Mouse (Mus musculus) layer of hippocampus, postnatal 25 days (tissue): ENCODE results near the gene Fosl2. TPM values are rescaled to one million over a fixed set of nuclear protein-coding genes. Genes with fewer than 3 reads are reported as not detected.

Experiments used
- DNase-seq, 2 experiments: peaks; one replicate each; pipeline ENCODE4 v3.0.0; 2022; ENCODE audit warnings: mixed read lengths in 2 of 2, low spot score in 1 of 2; ENCODE audit errors: extremely low spot score in 1 of 2
- total RNA-seq, 2 experiments: library from RNA; stranded (reverse); gene quantifications; 2 replicates each; pipeline ENCODE4 v1.2.3; 2021

Fosl2 gene
- total RNA-seq, 2 experiments from 2014 or later: 47.6 to 48.4 TPM

DNA sequence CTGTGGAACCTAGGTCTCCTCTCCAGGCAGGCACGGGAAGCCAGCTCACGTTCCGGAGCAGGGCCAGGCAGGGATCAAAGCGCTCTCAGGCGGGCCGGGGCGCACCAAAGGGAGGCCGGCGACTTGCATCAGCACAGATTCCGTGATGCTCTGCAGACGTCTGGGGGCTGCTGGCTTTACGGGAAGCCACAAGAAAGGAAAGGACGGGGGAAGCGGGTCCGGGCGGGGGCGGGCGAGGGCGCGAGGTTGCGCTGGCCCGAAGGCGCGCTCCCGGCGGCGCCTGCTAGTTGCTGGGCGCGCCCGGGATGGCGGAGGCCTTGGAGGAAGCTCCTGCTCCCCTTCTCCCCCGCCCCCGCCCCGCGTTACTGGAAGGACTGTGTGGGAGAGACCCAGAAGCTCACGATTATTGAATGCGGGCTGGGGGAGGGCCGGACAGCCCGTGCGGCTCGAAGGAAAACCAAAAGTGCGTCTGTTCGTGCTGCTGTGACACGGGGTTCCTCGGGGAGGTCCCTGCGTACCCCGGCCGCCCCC lies 2.6 kb upstream of the Fosl2 start:
- DNase-seq: peak; percentile 27 to 53

DNA sequence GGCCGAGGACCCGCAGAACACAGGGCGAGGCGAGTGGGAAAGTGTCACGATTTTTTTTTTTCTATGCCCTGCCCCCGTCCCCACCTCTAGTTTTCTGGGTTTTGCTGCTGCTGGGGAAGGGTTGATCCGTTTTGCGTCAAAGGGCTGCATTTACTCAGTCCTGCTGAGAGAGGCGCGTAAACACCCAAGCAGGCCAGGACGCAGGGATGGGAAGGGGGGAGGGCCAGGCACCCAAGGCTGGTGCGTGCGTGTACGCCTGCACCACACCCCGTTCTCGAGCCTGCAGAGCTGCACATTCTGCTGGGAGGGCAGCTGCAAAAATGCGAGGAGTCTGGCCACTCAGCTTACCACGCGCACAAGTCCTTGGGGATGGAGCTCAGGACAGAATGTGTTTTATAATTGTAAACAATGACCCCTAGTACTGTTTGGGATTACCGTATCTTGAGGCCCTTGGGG lies 2.0 kb upstream of the Fosl2 start:
- DNase-seq: peak; percentile 42 to 47

GRCm38 (mm10) chr5:32134051-32134732 lies 1.4 kb upstream of the Fosl2 start:
- DNase-seq: no peak

DNA sequence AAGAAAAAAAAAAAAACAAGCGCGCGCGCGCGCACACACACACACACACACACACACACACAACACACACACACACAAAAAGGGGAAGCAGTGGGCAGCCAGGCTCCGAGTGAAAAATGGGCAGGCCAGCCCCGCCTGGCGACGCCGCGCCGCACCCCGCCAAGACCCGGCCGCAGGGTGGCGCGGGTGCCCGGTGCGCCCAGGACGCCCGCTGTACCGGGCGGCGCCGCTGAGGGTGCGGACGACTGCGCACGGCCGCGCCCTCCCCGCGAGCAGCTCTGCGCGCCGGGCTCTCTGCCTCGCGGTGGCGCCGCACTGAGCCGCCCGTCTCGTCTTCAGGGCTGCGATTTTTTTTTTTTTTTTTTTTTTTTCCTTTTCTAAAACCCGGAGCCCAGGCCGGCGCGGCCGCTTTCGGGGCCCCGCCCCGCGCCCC lies 682 bp upstream of the Fosl2 start:
- DNase-seq: peak; percentile 48 to 71

DNA sequence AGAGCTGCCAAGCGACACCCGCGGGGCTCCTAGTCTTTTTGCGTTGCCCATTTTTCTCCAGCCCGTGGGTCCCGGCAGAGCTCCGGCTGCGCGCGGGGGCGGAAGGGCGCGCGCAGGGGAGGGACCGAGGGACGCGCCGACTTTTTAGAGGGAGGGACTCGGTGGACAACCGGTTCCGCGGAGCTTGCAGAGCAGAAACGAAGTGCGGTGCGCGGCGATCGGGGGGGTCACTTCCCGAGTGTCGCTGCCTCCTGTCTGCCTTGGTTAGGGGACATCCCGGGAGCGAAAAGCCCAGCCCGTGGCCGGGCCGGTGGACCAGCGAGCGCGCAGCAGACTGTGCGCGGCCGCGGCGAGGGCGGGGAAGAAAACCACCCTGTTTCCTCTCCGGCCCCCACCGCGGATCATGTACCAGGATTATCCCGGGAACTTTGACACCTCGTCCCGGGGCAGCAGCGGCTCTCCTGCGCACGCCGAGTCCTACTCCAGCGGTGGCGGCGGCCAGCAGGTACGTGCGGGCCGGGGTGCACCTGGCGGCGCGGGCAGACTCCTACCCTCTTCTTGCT lies 781 bp downstream of the Fosl2 start:
- DNase-seq: peak; percentile 42 to 47

DNA sequence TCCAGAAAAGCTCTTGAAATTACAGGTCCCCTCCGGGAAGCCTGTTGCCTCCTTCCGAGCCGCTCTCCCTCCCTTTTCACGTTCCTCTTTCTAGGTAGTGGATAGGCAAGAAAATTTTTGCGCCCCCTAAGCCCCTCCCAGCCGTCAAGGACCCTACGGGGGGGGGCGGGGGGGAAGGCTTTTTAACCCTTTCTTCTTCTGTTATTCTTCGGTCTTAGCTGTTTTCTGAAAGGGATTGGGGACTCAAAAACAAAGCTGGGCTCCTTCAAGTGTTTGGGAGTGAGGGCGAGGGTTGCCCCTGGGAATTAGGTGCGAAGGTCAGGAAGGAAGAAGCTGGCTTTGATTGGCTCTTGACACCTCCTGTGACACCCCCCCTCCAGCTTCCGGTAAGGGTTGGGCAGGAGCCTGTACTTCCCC lies 1.5 kb downstream of the Fosl2 start:
- no peak for DNase-seq

- no peak for DNase-seq
These were observed 3.0 kb downstream of the Fosl2 start for GRCm38 (mm10) chr5:32138446-32139195.

DNA sequence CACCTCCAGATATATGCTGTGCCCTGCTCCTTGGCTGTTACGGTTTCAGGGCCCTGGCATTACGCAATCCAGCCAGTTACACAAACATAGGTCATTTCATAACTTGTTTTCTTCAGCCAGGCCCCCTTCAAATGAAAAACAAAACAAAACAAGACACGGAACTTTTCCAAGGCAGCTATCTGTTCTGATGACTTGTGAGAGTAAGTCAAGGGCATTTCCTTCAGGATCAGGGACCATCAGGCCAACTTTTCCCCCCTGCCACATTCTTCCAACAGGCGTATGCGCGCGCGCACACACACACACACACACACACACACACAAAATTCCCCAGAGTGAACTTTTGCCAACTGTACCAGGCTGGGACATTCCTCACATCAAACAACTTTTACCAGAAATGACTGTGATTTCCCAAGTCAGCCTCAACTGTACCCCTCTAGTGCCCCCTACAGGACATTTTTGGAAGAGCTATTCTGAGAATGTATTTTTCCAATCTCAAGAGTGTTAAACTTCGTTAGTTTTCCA lies 4.0 kb downstream of the Fosl2 start:
- DNase-seq: peak in 1 of 2 experiments; percentile 37

DNA sequence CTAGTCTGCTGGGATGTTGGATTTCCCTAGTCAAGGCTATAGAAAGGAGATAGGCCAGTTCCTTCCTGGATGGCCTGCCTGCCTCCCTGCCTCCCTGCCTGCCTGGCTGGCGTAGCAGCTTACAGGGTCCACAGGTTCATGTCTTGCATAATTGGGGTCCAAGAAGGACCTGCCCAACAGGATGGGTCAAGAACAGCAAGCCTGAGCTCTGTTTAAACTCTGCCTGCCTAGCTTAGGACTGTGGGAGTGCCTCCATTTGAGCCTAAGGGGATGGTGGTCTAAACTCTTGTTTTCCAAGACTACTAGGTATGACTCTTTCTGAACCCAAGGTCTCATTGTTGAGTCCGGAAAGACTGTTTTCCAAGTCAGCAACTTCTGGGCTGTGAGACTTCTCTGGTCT lies 6.3 kb downstream of the Fosl2 start:
- DNase-seq: no peak

- no peak for DNase-seq
These were observed 7.9 kb downstream of the Fosl2 start for GRCm38 (mm10) chr5:32143433-32143970.

DNA sequence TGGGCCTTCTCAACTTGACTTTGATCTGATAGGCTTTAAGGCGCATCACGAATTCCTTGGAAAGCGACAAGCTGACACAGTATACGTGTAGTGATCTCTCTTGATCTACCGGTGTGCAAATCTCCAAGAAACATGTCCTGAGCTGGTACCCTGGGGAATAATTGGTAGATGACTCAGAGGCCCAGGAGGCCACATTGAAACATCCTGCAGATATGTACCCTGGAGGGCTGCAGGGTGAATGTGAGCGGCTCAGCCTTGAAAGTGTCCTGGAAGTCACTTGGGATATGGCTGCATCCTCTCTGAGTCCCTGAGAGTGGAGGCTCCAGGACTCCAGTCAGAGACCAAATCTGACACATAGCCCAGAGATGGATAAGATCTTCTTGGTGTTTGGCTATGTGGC lies 10.7 kb downstream of the Fosl2 start:
- DNase-seq: no peak

- DNase-seq: no peak
These were observed 13.0 kb downstream of the Fosl2 start for GRCm38 (mm10) chr5:32148593-32148992.

GRCm38 (mm10) chr5:32151244-32151643 lies 15.6 kb downstream of the Fosl2 start:
- no peak for DNase-seq

DNA sequence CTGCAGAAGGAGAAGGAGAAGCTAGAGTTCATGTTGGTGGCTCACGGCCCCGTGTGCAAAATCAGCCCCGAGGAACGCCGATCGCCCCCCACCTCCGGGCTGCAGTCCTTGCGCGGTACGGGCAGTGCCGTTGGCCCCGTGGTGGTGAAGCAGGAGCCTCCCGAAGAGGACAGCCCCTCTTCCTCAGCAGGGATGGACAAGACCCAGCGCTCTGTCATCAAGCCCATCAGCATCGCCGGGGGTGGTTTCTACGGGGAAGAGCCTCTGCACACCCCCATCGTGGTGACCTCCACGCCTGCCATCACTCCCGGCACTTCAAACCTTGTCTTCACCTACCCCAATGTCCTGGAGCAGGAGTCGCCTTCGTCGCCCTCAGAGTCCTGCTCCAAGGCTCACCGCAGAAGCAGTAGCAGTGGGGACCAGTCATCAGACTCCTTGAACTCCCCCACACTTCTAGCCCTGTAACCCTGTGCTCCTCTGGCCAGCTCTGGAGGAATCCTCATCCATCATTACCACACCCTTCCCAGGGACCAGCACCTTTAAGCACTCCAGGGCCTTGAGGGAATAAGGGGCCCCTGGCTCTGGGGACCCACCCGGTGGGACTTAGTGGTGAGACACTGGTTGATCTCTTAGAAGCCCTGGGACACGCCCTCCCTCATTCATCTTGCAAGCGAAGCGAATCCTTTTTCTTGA lies 17.3 kb downstream of the Fosl2 start:
- DNase-seq: no peak

- DNase-seq: no peak
These were observed 17.8 kb downstream of the Fosl2 start for GRCm38 (mm10) chr5:32153418-32153740.

GRCm38 (mm10) chr5:32153791-32154490 lies 18.3 kb downstream of the Fosl2 start:
- no peak for DNase-seq

DNA sequence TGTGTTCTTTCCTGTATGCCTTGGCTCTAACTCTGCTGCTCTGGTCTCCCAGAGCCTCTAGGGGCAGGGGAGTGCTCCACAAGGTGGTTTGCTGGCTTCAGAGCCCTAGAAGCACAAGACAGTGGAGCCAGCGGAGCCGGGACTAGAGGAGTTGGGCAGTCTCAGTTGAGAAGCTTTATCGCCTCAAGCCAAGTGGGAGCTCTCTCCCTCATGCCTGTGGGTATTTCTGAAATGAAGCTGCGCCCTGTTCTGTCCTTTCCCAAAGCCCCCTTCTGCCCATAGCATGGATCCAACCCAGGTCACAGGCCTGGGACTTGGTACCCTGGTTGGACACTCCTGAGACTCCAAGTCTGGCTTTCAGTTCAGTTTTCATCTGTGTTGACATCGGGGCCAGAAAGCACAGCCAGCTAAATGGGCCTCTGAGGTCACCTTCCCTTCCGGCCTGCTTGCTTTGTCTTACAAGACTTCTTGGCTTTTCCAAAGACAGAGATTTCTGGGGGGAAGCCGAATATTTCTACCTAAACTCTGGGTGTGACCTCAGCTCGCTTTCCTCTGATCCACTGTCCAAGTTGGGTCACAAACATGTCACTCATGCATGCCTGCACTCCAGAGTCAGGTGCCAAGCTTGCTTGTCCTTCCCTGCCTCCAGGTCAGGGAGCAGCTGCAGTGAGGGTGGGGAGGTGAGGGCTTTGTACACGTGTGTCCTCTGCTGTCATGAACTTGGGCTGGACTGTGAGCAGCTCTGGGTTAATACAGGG lies 19.5 kb downstream of the Fosl2 start:
- no peak for DNase-seq

- DNase-seq: no peak
These were observed 20.3 kb downstream of the Fosl2 start for GRCm38 (mm10) chr5:32155927-32156326.

DNA sequence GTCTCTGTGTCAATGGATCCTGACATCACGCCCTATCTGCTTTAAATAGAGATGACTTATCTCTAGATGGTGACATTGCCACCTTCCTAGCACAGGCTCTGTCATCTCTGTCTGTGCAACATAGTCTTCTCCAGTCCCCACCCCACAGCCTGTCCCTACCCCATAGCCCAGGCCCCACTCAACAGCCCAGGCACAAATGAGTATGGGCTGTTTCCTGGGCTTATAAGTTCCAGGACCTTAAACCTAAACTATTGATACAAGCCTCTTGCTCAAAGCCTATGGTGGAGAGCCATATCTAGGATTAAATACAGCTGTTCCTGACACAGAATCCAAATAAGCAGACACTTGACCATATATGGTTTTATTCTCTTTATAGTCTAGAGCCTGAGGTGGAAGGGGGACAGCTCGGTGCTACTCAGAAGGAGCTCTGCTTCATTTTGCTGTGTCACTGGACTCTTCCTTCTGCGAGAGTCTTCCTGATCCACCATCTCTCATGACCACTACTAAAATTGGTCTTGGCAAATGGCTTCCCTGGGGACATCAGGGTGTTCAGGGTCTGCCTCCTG lies 28.0 kb downstream of the Fosl2 start:
- no peak for DNase-seq
